Mouse (Mus musculus) myocyte (in vitro differentiated cells): ENCODE data around the gene Smim14.

Source experiments
- CEBPB ChIP-seq: IDR thresholded peaks from 2 replicates; pipeline ENCODE4 v1.6.1; 2011; ENCODE audit warnings: mild to moderate bottlenecking, moderate library complexity; ENCODE audit not compliant: poor library complexity, insufficient read depth, severe bottlenecking
- E2F4 ChIP-seq: IDR thresholded peaks from one replicate; pipeline ENCODE4 v1.6.1; 2011; ENCODE audit warnings: mild to moderate bottlenecking, control low read depth, moderate library complexity; ENCODE audit not compliant: insufficient read depth
- MAX ChIP-seq: IDR thresholded peaks from one replicate; pipeline ENCODE4 v1.6.1; 2011; ENCODE audit warnings: low read depth, mild to moderate bottlenecking, control low read depth
- MYOD1 ChIP-seq, 3 experiments: IDR thresholded peaks; one replicate each; pipeline ENCODE4 v1.6.1; 2011; ENCODE audit warnings: control low read depth in 2 of 3, low read depth in 2 of 3, mild to moderate bottlenecking in 2 of 3, moderate library complexity in 1 of 3; ENCODE audit not compliant: insufficient read length in 2 of 3, control insufficient read depth in 1 of 3
- POLR2A ChIP-seq: IDR thresholded peaks from one replicate; pipeline ENCODE4 v1.6.1; 2011; ENCODE audit warnings: low read depth, mild to moderate bottlenecking, control low read depth, moderate library complexity; ENCODE audit not compliant: insufficient read length
- POLR2AphosphoS2 ChIP-seq: IDR thresholded peaks from one replicate; pipeline ENCODE4 v1.6.1; 2011; ENCODE audit warnings: low read depth, control low read depth; ENCODE audit not compliant: insufficient read length
- TCF12 ChIP-seq: IDR thresholded peaks from one replicate; pipeline ENCODE4 v1.6.1; 2011; ENCODE audit warnings: mild to moderate bottlenecking, control low read depth; ENCODE audit not compliant: poor library complexity, insufficient read depth, severe bottlenecking
- USF1 ChIP-seq: IDR thresholded peaks from one replicate; pipeline ENCODE4 v1.6.1; 2011; ENCODE audit warnings: low read depth, mild to moderate bottlenecking, control low read depth, moderate library complexity

DNA sequence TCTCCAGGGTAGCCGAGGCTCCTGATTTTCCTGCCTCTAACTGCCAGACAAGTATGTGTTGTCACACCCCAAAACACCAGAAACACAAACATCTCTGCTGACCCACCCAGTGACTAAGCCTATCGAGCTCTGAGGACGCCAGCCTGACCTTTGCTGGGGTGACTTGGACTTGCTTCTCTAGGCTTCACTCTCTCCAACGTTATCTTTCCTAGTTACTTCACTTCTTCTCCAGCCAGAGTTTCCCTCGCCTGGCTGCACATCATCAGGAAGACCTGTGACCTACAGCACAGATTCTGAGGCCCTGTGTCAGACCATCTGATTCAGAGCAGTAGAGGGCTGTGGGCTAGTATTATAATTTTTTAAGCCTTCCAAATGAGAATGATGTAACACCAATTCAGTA is 82.2 kb downstream of the Smim14 start:
- TF ChIP-seq CEBPB (no peak), POLR2A (no peak), E2F4 (no peak), TCF12 (no peak), MAX (no peak), USF1 (no peak), MYOD1 (IDR thresholded peaks at IDR 0.05; ENCODE audit: control insufficient read depth in 1 of 3, insufficient read length in 2 of 3, low read depth in 2 of 3) (no peak), POLR2AphosphoS2 (no peak)
